Mouse (Mus musculus): ENCODE measurements around the gene Man1a. TPM values are rescaled to one million over a fixed set of nuclear protein-coding genes. Genes with fewer than 3 reads are reported as not detected.

The Man1a gene
- polyA plus RNA-seq, 2 experiments from 2014 or later, result 16.9 to 17.2 TPM

GRCm38 (mm10) chr10:54013143-54013791 lies 63.1 kb downstream of the Man1a start:
- ATAC-seq, result no peak

DNA sequence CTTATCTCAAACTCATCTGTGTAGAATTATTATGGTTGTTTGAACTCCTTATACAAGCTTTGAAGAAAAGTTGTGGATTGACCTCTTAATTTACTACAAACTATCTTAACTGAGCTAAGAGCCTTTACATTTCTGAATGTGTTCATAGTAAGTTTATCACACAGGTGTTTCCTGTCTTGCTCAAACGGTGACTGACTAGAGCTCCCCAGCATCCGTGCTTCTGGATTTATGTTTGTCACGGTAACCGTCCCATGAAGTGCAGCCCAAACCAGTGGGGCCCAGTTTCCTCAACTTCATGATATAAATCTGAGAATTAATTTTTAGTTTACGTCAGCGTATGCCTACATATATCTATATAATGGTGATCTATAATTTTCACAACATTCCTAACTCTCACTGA lies 67.3 kb downstream of the Man1a start:
- ATAC-seq, result peak; percentile 50

DNA sequence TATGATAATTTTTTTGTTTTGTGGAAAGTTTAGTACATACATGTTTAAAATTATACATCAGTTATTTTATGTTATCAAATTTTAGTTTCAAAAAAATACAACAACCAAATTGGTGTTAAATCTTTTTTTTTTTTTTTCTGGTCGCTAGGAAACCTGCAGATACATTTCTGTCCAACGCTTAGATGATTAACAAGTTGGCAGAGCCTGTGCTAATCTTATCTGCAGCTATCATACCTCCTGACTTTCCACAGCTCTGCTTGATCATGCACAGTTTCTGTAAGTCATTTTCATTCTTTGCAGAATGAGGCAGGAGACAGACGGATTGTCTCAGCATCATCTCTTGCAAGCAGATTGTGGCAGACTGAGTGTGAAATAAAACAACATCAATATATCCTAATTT lies 69.5 kb downstream of the Man1a start:
- ATAC-seq, result no peak

DNA sequence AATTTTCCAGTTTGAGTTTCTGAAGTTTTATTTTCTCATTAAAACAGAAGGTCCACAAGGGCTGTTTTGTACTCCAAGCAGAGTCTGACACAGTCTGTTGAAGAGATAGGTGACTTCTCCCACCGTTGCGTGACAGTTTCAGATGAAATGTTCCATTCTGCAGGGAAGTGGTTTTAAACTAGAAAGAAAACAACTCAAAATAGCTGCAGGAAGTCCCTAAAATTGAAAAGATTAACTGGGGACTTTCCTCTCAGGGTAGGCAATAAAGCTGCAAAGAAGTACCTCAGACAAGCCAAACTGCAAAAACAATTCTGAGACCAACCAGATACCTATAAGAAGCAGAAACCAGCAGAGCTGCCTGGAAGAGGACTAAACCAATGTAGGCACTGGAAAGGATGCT lies 70.6 kb downstream of the Man1a start:
- peak; percentile 57 for ATAC-seq

DNA sequence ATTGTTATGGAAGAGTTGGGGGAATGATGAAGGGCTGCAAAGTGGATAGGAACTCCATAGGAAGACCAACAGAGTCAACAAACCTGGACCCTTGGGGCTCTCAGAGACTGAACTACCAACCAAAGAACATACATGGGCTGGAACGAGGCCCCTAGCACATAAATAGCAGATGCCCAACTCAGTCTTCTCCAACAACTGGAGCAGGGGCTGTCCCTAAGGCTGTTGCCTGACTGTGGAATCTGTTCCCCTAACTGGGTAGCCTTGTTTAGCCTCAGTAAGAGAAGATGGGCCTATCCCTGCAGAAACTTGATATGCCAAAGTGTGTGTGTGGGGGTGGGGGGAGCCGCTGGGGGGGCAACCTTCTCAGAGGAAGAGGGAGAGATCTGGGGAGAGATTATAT lies 73.5 kb downstream of the Man1a start:
- ATAC-seq, result no peak

GRCm38 (mm10) chr10:53997301-53997700 lies 79.1 kb downstream of the Man1a start:
- no peak for ATAC-seq

GRCm38 (mm10) chr10:53996216-53996615 lies 80.2 kb downstream of the Man1a start:
- no peak for ATAC-seq

- ATAC-seq, result no peak
Measured at GRCm38 (mm10) chr10:53994591-53994990, 81.8 kb downstream of the Man1a start.

DNA sequence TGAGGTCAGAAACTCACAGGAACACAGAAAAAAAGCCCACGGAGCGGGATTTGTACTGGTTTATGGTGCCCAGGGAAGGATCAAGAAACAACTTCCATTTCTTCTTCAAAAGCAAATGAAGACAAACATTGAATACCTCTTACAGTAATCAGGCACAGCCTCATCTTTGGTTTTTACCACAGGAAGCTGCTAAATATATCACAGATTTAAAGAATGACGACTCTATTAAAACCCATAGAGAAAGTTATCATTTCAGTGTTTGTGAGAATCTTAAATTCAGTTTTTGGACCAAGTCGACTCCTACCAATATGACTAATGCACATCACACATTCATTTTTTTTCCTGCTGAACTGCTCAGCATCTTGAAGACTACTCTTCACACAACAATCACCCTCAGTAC lies 86.0 kb downstream of the Man1a start:
- ATAC-seq, result peak; percentile 55

DNA sequence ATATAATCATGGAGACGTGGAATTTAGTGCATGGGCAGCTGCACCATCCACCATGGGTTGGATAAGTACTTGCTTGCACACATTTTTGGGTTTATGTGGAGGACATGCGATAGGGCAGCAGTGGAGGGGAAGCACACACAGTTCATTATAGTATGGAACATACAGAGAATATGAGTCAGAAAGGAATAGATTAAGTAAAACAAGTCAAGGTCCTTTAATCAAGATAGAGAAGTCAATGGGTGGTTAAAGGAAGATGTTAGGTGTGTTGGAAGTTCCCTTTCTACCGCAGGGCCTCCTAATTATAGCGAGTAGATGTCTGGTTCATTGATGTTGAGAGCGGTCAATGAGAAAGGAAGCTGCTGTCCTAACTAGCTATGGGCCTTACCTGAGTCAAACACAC lies 91.5 kb downstream of the Man1a start:
- peak; percentile 58 for ATAC-seq

DNA sequence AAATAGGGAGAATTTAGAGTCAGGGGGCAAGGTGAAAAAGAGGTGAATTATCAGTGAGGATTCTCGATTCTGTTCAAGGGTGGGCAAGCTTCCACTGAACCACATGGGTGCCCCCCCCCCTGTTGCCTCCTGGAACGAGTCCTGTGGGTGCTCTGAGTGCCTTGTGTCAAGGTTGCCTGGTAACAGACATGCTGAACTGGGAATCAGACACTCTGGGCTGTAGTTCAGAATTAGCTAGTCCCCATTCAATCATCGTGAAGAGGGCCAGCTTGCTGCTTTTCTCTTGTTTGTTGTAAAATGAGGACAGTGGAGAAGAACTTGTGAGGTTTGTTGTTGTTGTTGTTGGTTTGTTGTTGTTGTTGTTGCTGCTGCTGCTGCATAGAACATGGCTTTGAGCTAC lies 92.3 kb downstream of the Man1a start:
- no peak for ATAC-seq

GRCm38 (mm10) chr10:53978647-53979046 lies 97.8 kb downstream of the Man1a start:
- ATAC-seq, result no peak

DNA sequence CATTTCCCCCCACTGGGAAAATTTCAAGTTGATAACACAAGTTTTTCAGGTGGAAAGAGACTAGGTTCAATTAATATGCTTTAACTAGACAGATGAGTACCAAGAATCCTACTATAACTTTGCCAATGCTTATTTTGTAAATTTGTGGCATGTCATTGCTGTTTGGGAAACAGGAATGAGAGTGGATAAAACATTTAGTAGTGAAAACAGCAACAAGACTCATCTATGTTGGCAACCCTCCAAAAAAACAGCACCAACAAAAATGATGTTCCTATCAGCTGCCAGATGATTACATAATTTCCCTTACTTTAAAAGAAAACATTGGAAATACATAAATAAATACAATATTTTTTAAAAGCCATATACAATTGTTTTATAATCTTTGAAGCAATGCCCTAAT lies 102.2 kb downstream of the Man1a start:
- ATAC-seq, result no peak

DNA sequence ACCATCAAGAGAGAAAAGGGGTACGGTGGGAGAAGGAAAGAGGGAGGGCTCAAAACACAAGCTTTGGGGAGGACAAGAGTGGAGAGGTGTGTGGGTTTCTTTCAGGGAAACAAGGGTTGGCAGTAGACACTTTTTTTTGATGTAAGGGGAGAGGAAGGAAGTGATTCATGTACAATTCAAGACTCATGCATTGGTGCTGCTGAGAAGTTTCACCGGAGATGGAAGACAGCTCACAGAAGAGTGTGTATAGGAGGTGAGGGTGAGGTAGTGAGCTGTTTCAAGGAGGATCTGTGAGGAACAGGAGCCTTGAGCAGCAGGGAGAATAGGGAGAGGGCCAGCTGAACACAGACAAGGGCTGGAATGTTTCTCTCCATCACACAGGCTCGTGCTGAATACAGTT lies 116.7 kb downstream of the Man1a start:
- no peak for ATAC-seq

DNA sequence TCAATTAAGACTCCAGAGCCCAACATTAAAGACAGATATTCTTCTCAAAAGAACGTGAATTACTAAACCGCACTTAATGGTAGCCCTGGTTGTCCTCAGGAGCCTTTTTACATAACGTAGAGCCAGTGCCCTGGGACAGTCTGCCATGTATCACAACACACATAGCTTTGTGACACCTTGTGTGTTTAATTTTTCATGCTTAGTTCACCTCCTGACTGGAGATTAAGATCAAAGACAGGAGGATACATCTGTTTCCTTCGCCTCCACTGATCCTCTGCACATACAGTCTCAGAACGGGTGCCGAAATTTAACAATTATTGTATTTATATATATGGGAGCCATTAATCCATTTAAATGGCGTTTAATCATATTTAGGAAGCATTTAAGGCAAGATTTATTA lies 134.8 kb downstream of the Man1a start:
- no peak for ATAC-seq

- no peak for ATAC-seq
Measured at GRCm38 (mm10) chr10:53938199-53938598, 138.2 kb downstream of the Man1a start.

DNA sequence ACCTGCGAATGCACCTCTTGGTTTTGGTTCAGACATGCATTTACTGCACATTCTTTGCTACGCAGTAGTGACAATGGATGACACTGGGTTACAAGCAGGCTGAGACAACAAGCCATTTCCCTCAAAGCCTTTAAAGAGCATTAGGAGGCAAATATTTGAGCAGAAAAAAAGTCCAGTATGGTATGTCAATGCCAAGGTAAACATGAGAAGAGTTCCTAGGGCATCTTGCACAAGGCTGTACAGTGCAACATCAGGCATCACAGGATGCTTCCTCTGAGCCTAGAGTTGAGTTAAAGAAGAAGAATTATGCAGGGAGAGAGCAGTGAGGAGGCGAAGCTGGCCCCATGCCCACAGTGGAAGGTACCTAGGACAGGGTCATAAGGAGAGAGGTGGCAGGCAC lies 140.3 kb downstream of the Man1a start:
- no peak for ATAC-seq

DNA sequence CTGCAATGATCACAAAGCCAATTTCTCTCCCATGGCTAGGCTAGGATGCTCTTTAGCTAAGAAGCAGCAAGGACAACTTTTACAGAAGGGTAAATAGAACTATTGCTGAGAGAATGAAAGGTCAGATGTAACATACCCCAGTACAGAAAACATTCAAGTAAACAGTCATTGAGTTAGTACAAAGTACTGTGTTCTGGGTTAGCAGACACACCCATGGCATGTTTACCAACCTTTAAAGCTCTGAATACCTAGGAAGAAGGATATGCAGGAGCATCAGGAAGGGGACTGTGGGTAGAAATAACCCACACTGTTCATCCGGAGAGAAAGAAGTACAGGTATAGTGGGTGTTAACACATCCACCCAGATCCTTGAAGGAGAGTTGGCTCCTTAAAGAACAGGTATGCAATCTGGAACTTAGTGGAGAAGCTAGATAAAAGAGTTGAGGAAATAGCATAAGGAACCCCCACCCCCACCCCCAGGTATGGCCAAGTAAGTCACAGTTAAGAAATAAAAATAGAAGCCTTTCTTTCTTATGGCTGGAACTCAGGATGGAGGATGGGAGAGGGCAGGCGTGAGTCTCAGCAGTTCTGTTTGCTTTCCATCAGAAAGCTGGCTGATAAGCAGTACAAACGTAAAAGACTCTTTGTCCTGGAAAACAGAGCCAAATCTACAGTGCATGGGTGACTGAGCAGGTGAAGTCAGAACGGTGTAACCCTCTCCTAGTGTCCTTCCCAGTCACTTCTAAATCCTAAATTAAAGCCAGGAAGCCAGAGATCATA lies 146.5 kb downstream of the Man1a start:
- ATAC-seq, result no peak

DNA sequence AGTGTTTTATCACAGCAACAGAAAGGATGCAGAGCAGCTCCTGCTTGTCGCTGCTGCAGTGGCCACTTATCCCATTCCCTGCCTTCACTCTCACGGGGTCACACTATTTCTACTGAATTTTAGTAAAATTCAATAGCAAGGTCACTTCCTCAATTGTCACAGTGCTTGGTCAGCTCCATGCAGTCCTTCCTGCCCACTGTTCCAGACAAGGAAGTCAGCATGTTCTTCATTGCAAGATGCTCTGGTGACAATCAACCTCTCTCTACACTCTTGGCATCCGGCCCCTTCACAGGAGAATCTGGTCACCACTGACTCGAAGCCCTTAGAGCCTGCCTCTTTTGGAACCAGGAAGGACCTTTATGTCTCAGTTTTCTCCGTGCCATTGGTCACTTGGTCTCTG lies 148.5 kb downstream of the Man1a start:
- no peak for ATAC-seq

DNA sequence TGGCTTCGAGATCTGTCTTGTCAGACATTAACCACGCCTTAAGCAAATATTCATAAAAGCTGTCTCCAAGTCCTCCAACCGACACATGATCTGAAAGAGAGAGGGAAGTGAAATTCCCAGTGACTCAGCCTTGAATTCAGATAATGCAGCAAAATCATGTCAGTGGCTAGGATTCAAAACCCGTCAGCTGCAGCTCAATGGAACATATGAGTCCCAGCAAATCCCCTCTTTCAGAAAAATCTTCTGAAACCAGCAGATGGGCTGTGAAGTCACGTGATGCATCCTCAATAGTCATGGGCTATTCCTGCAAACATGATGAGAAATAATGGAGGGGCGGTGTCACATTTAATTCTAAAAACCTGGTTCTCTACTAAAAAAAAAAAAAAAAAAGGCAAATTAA lies 151.0 kb downstream of the Man1a start:
- ATAC-seq, result no peak

DNA sequence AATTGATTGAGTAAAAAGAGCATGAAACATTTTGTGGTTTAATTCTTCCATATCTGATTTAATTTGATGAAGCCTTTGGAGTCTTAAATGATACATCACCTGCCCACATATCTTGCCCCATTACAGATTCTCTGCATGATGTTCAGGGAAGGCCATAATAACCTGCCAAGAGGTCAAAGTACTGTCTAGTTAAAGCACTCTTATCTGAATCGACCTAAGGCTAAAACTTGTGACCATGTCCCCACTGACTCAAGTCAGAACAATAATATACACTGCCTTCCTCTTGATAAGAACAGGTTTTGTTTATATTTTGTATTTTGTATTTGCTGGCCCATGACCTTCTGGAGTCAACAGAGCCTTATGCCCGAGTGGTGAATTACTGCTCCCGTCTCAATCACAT lies 154.2 kb downstream of the Man1a start:
- ATAC-seq, result no peak

DNA sequence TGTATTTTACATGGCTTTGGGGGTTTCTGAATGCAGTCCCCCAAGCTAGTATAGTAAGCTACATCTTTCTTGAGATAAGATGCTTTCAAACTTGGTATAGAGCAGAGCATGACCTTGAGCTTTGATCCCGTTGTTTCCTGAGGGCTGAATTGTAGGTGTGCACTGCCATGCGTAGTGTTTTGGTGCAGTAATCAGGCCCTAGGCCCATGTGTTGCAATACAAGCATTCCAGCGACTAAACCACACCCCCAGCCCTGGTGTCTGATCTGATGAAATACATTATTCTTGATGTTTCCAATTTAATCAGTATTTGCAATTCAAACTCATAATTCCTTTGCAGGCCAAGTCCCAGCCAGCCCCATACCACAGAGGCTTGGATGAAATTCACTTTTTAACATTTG lies 158.9 kb downstream of the Man1a start:
- ATAC-seq, result no peak

- no peak for ATAC-seq
Measured at GRCm38 (mm10) chr10:53915719-53916118, 160.7 kb downstream of the Man1a start.

DNA sequence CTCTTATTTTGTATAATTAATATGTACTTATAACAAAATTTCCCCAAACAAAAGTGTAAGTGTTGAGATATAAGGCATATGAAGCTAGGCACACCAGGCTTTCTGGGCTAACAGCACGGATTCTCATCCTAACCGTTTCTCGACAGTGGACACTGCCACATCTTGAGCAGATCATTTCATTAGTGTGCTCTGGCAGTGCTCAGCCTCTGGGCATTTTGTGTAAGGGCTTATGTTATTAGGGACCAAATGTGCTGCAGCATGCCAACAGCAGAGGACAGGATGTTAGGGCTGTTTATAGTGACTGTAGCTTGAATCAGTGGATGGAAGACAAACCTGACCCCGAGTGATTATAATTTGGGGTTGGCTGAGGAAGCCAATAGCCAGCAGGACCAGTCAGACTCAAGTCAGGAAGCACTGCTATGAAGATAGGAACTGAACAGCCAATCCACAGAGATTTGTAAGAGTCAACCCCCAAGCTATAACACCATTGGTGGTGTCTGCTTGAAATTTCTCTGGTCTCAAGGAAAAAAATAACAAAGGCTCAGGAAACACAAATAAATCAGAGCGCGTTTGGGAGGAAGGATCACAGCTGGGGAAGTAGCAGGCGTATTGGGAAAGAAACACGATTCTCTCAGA lies 161.3 kb downstream of the Man1a start:
- ATAC-seq, result no peak

Measured in activated CD4-positive, CD25-positive, alpha-beta regulatory T cell, adult 4 months (primary cell).